Mouse (Mus musculus) megakaryocyte progenitor cell, adult 5-6 weeks (primary cell): Measurements from ENCODE around the gene Nfe2. TPM values are rescaled to one million over a fixed set of nuclear protein-coding genes. Genes with fewer than 3 reads are reported as not detected.
A peak's percentile ranks its signal among the peaks of the same experiment; 100 is the strongest.

Experiments used
- ATAC-seq: replicated peaks from 2 replicates; pipeline ENCODE4 v1.8.0; 2016; ENCODE audit warnings: mild to moderate bottlenecking, moderate TSS enrichment, inconsistent platforms; ENCODE audit not compliant: poor library complexity
- total RNA-seq, 2 experiments: library from RNA; stranded (forward) in 1 of 2; stranded (reverse) in 1 of 2; fragments of 157-497, 149-512 nt in 1 of 2; fragments of 200-1000 nt in 1 of 2; gene quantifications; 2 replicates each; pipeline versions ENCODE4 v1.2.3 to v1.2.4; 2015 to 2017

Gene Nfe2
- total RNA-seq, 2 experiments from 2014 or later, result 140 to 148 TPM

DNA sequence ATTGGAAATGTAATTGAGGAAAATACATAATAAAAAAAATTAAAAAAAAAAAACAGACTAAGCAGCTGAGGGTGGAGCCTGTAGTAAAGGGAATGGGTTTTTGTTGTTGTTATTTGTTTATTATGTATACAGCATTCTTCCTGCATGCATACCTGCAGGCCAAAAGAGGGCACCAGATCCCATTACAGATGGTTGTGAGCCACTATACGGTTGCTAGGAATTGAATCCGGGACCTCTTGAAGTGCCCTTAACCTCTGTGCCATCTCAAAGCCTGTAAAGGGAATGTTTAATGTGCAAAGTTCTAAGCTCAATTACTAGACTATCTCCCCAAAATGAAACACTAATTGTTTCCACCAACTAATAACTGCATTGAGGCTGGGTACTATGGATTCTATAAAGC, 34.0 kb downstream of the Nfe2 start:
- no peak for ATAC-seq

GRCm38 (mm10) chr15:103221386-103221785, 36.8 kb downstream of the Nfe2 start:
- no peak for ATAC-seq

DNA sequence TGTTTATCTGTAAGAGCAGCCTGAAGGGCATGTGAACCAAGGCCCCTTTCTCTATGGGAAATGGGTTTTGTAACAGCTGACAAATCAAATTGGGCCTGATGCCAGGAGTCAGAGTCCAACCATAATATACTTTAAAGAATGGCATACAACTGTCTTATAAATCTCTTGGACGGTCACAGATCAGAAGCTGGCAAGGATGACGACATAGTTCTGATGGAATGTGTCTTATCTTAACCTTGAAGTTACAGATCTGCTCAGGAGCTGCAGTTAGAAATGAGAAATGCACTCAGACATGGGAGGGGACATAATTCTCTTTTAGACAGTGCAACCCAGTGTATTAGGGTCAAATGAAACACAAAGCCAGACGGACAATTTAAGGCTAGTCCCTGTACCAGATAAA, 37.4 kb downstream of the Nfe2 start:
- ATAC-seq, result peak; percentile 23; the same call in 1 of the 2 replicates

GRCm38 (mm10) chr15:103216052-103216451, 42.2 kb downstream of the Nfe2 start:
- no peak for ATAC-seq

- peak; percentile 96 for ATAC-seq
These were observed 43.0 kb downstream of the Nfe2 start for GRCm38 (mm10) chr15:103214971-103215907.

GRCm38 (mm10) chr15:103214149-103214548, 44.1 kb downstream of the Nfe2 start:
- no peak for ATAC-seq

- no peak for ATAC-seq
These were observed 53.0 kb downstream of the Nfe2 start for GRCm38 (mm10) chr15:103205156-103205555.

- ATAC-seq, result no peak
These were observed 56.0 kb downstream of the Nfe2 start for GRCm38 (mm10) chr15:103202088-103202793.

Other genes with a start within 250 kb of the Nfe2 start
- gene Hoxc4, start 239.5 kb downstream of the Nfe2 start, total RNA-seq (2015), result not detected in 2 replicates
- not detected in 2 replicates for gene Hoxc4, start 239.5 kb downstream of the Nfe2 start, total RNA-seq (2017)
- gene Smug1, start 91.3 kb downstream of the Nfe2 start, total RNA-seq (2015), result 2.1 and 4.5 TPM in 2 replicates
- gene Smug1, start 91.3 kb downstream of the Nfe2 start, total RNA-seq (2017), result 3.8 and 4.2 TPM in 2 replicates
- 112 and 119 TPM in 2 replicates for gene Cbx5, start 18.6 kb downstream of the Nfe2 start, total RNA-seq (2015)
- gene Cbx5, start 18.6 kb downstream of the Nfe2 start, total RNA-seq (2017), result 194 and 261 TPM in 2 replicates
- 700 and 701 TPM in 2 replicates for gene Hnrnpa1, start 18.0 kb downstream of the Nfe2 start, total RNA-seq (2015)
- gene Hnrnpa1, start 18.0 kb downstream of the Nfe2 start, total RNA-seq (2017), result 1,324 and 1,596 TPM in 2 replicates
- 245 and 256 TPM in 2 replicates for gene Copz1, start 14.3 kb upstream of the Nfe2 start, total RNA-seq (2015)
- 75.9 and 91.4 TPM in 2 replicates for gene Copz1, start 14.3 kb upstream of the Nfe2 start, total RNA-seq (2017)
- 1.8 and 3.4 TPM in 2 replicates for gene Gpr84, start 52.2 kb upstream of the Nfe2 start, total RNA-seq (2015)
- gene Gpr84, start 52.2 kb upstream of the Nfe2 start, total RNA-seq (2017), result 1.8 and 2.3 TPM in 2 replicates
- 11.5 and 12.4 TPM in 2 replicates for gene Zfp385a, start 81.7 kb upstream of the Nfe2 start, total RNA-seq (2015)
- 2.0 and 3.2 TPM in 2 replicates for gene Zfp385a, start 81.7 kb upstream of the Nfe2 start, total RNA-seq (2017)
- 16.4 and 17.3 TPM in 2 replicates for gene Itga5, start 108.4 kb upstream of the Nfe2 start, total RNA-seq (2015)
- gene Itga5, start 108.4 kb upstream of the Nfe2 start, total RNA-seq (2017), result 8.4 and 10.5 TPM in 2 replicates
- not detected in 2 replicates for gene Gtsf1, start 172.1 kb upstream of the Nfe2 start, total RNA-seq (2015)
- 0.27 TPM in 1 of 2 replicates, not detected in the other for gene Gtsf1, start 172.1 kb upstream of the Nfe2 start, total RNA-seq (2017)
- gene Gtsf2, start 190.1 kb upstream of the Nfe2 start, total RNA-seq (2015), result not detected in 2 replicates
- gene Gtsf2, start 190.1 kb upstream of the Nfe2 start, total RNA-seq (2017), result not detected in 2 replicates
- gene Nckap1l, start 195.4 kb upstream of the Nfe2 start, total RNA-seq (2015), result 65.0 and 67.1 TPM in 2 replicates
- gene Nckap1l, start 195.4 kb upstream of the Nfe2 start, total RNA-seq (2017), result 90.8 and 94.4 TPM in 2 replicates
- 3.8 and 3.9 TPM in 2 replicates for gene Pde1b, start 244.6 kb upstream of the Nfe2 start, total RNA-seq (2015)
- gene Pde1b, start 244.6 kb upstream of the Nfe2 start, total RNA-seq (2017), result 1.3 and 3.3 TPM in 2 replicates